Mouse (Mus musculus): ENCODE measurements at regions not wholly inside any gene's neighbourhood (a gene's known extent, or its start where the extent isn't known, plus 50 kb on each side); places are given as distances from the start of the nearest gene placed in this dataset.

- no peaks in the 10 kb centered on the region for H3K79me2 ChIP-seq (ENCODE audit: control insufficient read depth, insufficient read depth, low read length, poor library complexity)
- H3K36me3 ChIP-seq (ENCODE audit: control insufficient read depth in 1 of 2, insufficient read depth in 2 of 2, low read length in 2 of 2), result no peaks in the 10 kb centered on the region
- H3K27me3 ChIP-seq (ENCODE audit: control insufficient read depth in 1 of 2, insufficient read depth in 2 of 2, low read length in 2 of 2), result no peaks in the 10 kb centered on the region
- no peaks in the 10 kb centered on the region for H3K4me1 ChIP-seq (ENCODE audit: control insufficient read depth in 1 of 2, insufficient read depth in 2 of 2, low read length in 2 of 2)
- H3K9me3 ChIP-seq (replicated peaks; ENCODE audit: insufficient read depth, low read length), result no peaks in the 10 kb centered on the region
- TF ChIP-seq SMC3 (IDR thresholded peaks at IDR 0.05; ENCODE audit: low read depth, low read length), result no peak
- TF ChIP-seq CHD1 (IDR thresholded peaks at IDR 0.05; ENCODE audit: low read depth, low read length), result no peak
- no peak for TF ChIP-seq MYC (IDR thresholded peaks at IDR 0.05; ENCODE audit: low read depth, low read length)
- no peak for TF ChIP-seq ETS1 (IDR thresholded peaks at IDR 0.05; ENCODE audit: low read depth, low read length)
- no peak for TF ChIP-seq TAL1 (IDR thresholded peaks at IDR 0.05; ENCODE audit: low read length)
- no peak for TF ChIP-seq CTCF (IDR thresholded peaks at IDR 0.05 in 2 of 3, conservative IDR thresholded peaks at IDR 0.05 in 1 of 3; ENCODE audit: control insufficient read depth in 1 of 3, insufficient read depth in 1 of 3, low read depth in 2 of 3, low read length in 3 of 3, poor library complexity in 1 of 3, severe bottlenecking in 1 of 3)
- TF ChIP-seq CHD2 (IDR thresholded peaks at IDR 0.05; ENCODE audit: low read length), result no peak
- no peak overlapping the region for H3K27ac ChIP-seq (ENCODE audit: control insufficient read depth, low read depth, low read length)
- no peak overlapping the region for H3K9ac ChIP-seq (ENCODE audit: control insufficient read depth, low read depth, low read length, poor library complexity, severe bottlenecking)
- no peak overlapping the region for H3K4me3 ChIP-seq (ENCODE audit: control insufficient read depth in 1 of 2, insufficient read depth in 1 of 2, low read depth in 2 of 2, low read length in 2 of 2)
- DNase-seq (ENCODE audit: low read depth, low spot score), result no peak
Observed at GRCm38 (mm10) chr8:8174286-8174685, 486.8 kb downstream of the Efnb2 start.

GRCm38 (mm10) chr8:8168674-8169073, 492.4 kb downstream of the Efnb2 start:
- Histone ChIP-seq H3K36me3 (ENCODE audit: control insufficient read depth in 1 of 2, insufficient read depth in 2 of 2, low read length in 2 of 2) (no peaks in the 10 kb centered on the region), H3K4me3 (ENCODE audit: control insufficient read depth in 1 of 2, insufficient read depth in 1 of 2, low read depth in 2 of 2, low read length in 2 of 2) (no peak overlapping the region), H3K27ac (ENCODE audit: control insufficient read depth, low read depth, low read length) (no peak overlapping the region), H3K9me3 (replicated peaks; ENCODE audit: insufficient read depth, low read length) (no peaks in the 10 kb centered on the region), H3K79me2 (ENCODE audit: control insufficient read depth, insufficient read depth, low read length, poor library complexity) (no peaks in the 10 kb centered on the region), H3K9ac (ENCODE audit: control insufficient read depth, low read depth, low read length, poor library complexity, severe bottlenecking) (no peak overlapping the region), H3K27me3 (ENCODE audit: control insufficient read depth in 1 of 2, insufficient read depth in 2 of 2, low read length in 2 of 2) (no peaks in the 10 kb centered on the region), H3K4me1 (ENCODE audit: control insufficient read depth in 1 of 2, insufficient read depth in 2 of 2, low read length in 2 of 2) (no peaks in the 10 kb centered on the region)
- TF ChIP-seq RAD21 (IDR thresholded peaks at IDR 0.05; ENCODE audit: low read depth, low read length) (no peak), ZNF384 (IDR thresholded peaks at IDR 0.05; ENCODE audit: low read depth, low read length) (no peak), SIN3A (IDR thresholded peaks at IDR 0.05; ENCODE audit: low read length) (no peak), HCFC1 (IDR thresholded peaks at IDR 0.05; ENCODE audit: low read depth, low read length) (no peak), CHD2 (IDR thresholded peaks at IDR 0.05; ENCODE audit: low read length) (no peak), USF2 (IDR thresholded peaks at IDR 0.05; ENCODE audit: borderline replicate concordance in 1 of 2, insufficient read depth in 1 of 2, low read depth in 1 of 2, low read length in 2 of 2) (no peak), TAL1 (IDR thresholded peaks at IDR 0.05; ENCODE audit: low read length) (no peak), NRF1 (IDR thresholded peaks at IDR 0.05; ENCODE audit: insufficient read depth, low read depth, low read length, poor library complexity, severe bottlenecking) (no peak), RCOR1 (IDR thresholded peaks at IDR 0.05; ENCODE audit: low read depth, low read length) (no peak), TCF12 (IDR thresholded peaks at IDR 0.05; ENCODE audit: low read depth, low read length) (no peak), POLR2A (IDR thresholded peaks at IDR 0.05; ENCODE audit: control insufficient read depth in 1 of 2, insufficient read depth in 1 of 2, low read depth in 1 of 2, low read length in 2 of 2, poor library complexity in 1 of 2) (no peak), GABPA (IDR thresholded peaks at IDR 0.05; ENCODE audit: low read depth, low read length) (no peak), BHLHE40 (IDR thresholded peaks at IDR 0.05; ENCODE audit: borderline replicate concordance, low read depth, low read length) (no peak), NELFE (IDR thresholded peaks at IDR 0.05; ENCODE audit: low read depth, low read length) (no peak), POLR2AphosphoS5 (IDR thresholded peaks at IDR 0.05; ENCODE audit: borderline replicate concordance, low read depth, low read length) (no peak), MAZ (IDR thresholded peaks at IDR 0.05; ENCODE audit: low read depth, low read length) (no peak)
- DNase-seq (ENCODE audit: low read depth, low spot score), result no peak
